Mouse (Mus musculus): Measurements from ENCODE around the gene Mical2. TPM values are rescaled to one million over a fixed set of nuclear protein-coding genes. Genes with fewer than 3 reads are reported as not detected.

Mical2 gene
- polyA plus RNA-seq, 1 experiment from 2014 or later, result 11.5 TPM

- peaks cover 23% of the 10 kb centered on the region for H3K4me1 ChIP-seq (ENCODE audit: control insufficient read depth, insufficient read depth, low read length)
- ATAC-seq (ENCODE audit: low read depth), result no peak
- DNase-seq (ENCODE audit: low spot score), result no peak
- H3K9ac ChIP-seq (ENCODE audit: low read depth, low read length), result no peak overlapping the region
- WGBS, result 78% methylated on average over 3 of the region's 3 CpGs
- H3K4me2 ChIP-seq (ENCODE audit: low read depth, low read length), result no peak overlapping the region
- no peaks in the 10 kb centered on the region for H3K27me3 ChIP-seq (replicated peaks; ENCODE audit: control insufficient read depth, insufficient read depth, low read length)
- no peak overlapping the region for H3K4me3 ChIP-seq (ENCODE audit: low read depth, low read length)
- no peaks in the 10 kb centered on the region for H3K9me3 ChIP-seq (ENCODE audit: control insufficient read depth, low read length)
- no peak overlapping the region for H3K27ac ChIP-seq (replicated peaks; ENCODE audit: low read depth, low read length)
- no peaks in the 10 kb centered on the region for H3K36me3 ChIP-seq (ENCODE audit: control insufficient read depth, insufficient read depth, low read length)
These were observed 46.0 kb downstream of the Mical2 start for GRCm38 (mm10) chr7:112271627-112272026.

GRCm38 (mm10) chr7:112272692-112273091, 47.0 kb downstream of the Mical2 start:
- H3K4me1 ChIP-seq (ENCODE audit: control insufficient read depth, insufficient read depth, low read length), result peaks cover 19% of the 10 kb centered on the region
- 41% methylated on average over 5 of the region's 5 CpGs for WGBS
- H3K36me3 ChIP-seq (ENCODE audit: control insufficient read depth, insufficient read depth, low read length), result no peaks in the 10 kb centered on the region
- DNase-seq (ENCODE audit: low spot score), result no peak
- H3K27me3 ChIP-seq (replicated peaks; ENCODE audit: control insufficient read depth, insufficient read depth, low read length), result no peaks in the 10 kb centered on the region
- H3K27ac ChIP-seq (replicated peaks; ENCODE audit: low read depth, low read length), result no peak overlapping the region
- H3K4me2 ChIP-seq (ENCODE audit: low read depth, low read length), result no peak overlapping the region
- H3K4me3 ChIP-seq (ENCODE audit: low read depth, low read length), result no peak overlapping the region
- no peaks in the 10 kb centered on the region for H3K9me3 ChIP-seq (ENCODE audit: control insufficient read depth, low read length)
- no peak for ATAC-seq (ENCODE audit: low read depth)
- no peak overlapping the region for H3K9ac ChIP-seq (ENCODE audit: low read depth, low read length)

- H3K9me3 ChIP-seq (ENCODE audit: control insufficient read depth, low read length), result no peaks in the 10 kb centered on the region
- no peak overlapping the region for H3K4me3 ChIP-seq (ENCODE audit: low read depth, low read length)
- H3K4me2 ChIP-seq (ENCODE audit: low read depth, low read length), result no peak overlapping the region
- no peak for DNase-seq (ENCODE audit: low spot score)
- H3K36me3 ChIP-seq (ENCODE audit: control insufficient read depth, insufficient read depth, low read length), result no peaks in the 10 kb centered on the region
- H3K9ac ChIP-seq (ENCODE audit: low read depth, low read length), result no peak overlapping the region
- no peaks in the 10 kb centered on the region for H3K27me3 ChIP-seq (replicated peaks; ENCODE audit: control insufficient read depth, insufficient read depth, low read length)
- 85% methylated on average over 6 of the region's 6 CpGs for WGBS
- ATAC-seq (ENCODE audit: low read depth), result no peak
- H3K27ac ChIP-seq (replicated peaks; ENCODE audit: low read depth, low read length), result peak overlapping the region; percentile 6; the same call in 1 of the 2 replicates
- peaks cover 18% of the 10 kb centered on the region for H3K4me1 ChIP-seq (ENCODE audit: control insufficient read depth, insufficient read depth, low read length)
These were observed 47.8 kb downstream of the Mical2 start for GRCm38 (mm10) chr7:112273451-112273850.

GRCm38 (mm10) chr7:112274611-112275010, 49.0 kb downstream of the Mical2 start:
- Histone ChIP-seq H3K4me2 (ENCODE audit: low read depth, low read length) (no peak overlapping the region), H3K36me3 (ENCODE audit: control insufficient read depth, insufficient read depth, low read length) (no peaks in the 10 kb centered on the region), H3K4me1 (ENCODE audit: control insufficient read depth, insufficient read depth, low read length) (peaks cover 17% of the 10 kb centered on the region), H3K27me3 (replicated peaks; ENCODE audit: control insufficient read depth, insufficient read depth, low read length) (no peaks in the 10 kb centered on the region), H3K4me3 (ENCODE audit: low read depth, low read length) (no peak overlapping the region), H3K9ac (ENCODE audit: low read depth, low read length) (no peak overlapping the region), H3K9me3 (ENCODE audit: control insufficient read depth, low read length) (no peaks in the 10 kb centered on the region), H3K27ac (replicated peaks; ENCODE audit: low read depth, low read length) (no peak overlapping the region)
- WGBS, result 33% methylated on average over 2 of the region's 2 CpGs
- DNase-seq (ENCODE audit: low spot score), result peak; percentile 60
- ATAC-seq (ENCODE audit: low read depth), result peak; percentile 73

GRCm38 (mm10) chr7:112275093-112275492, 49.4 kb downstream of the Mical2 start:
- DNase-seq (ENCODE audit: low spot score) (no peak), ATAC-seq (ENCODE audit: low read depth) (no peak)
- no peak overlapping the region for H3K4me3 ChIP-seq (ENCODE audit: low read depth, low read length)
- H3K4me2 ChIP-seq (ENCODE audit: low read depth, low read length), result no peak overlapping the region
- H3K27me3 ChIP-seq (replicated peaks; ENCODE audit: control insufficient read depth, insufficient read depth, low read length), result no peaks in the 10 kb centered on the region
- H3K9me3 ChIP-seq (ENCODE audit: control insufficient read depth, low read length), result no peaks in the 10 kb centered on the region
- H3K4me1 ChIP-seq (ENCODE audit: control insufficient read depth, insufficient read depth, low read length), result peaks cover 15% of the 10 kb centered on the region
- H3K9ac ChIP-seq (ENCODE audit: low read depth, low read length), result no peak overlapping the region
- H3K36me3 ChIP-seq (ENCODE audit: control insufficient read depth, insufficient read depth, low read length), result no peaks in the 10 kb centered on the region
- WGBS, result 66% methylated on average over 3 of the region's 3 CpGs
- no peak overlapping the region for H3K27ac ChIP-seq (replicated peaks; ENCODE audit: low read depth, low read length)

- DNase-seq (ENCODE audit: low spot score) (no peak), ATAC-seq (ENCODE audit: low read depth) (no peak)
- H3K27ac ChIP-seq (replicated peaks; ENCODE audit: low read depth, low read length), result no peak overlapping the region
- no peaks in the 10 kb centered on the region for H3K9me3 ChIP-seq (ENCODE audit: control insufficient read depth, low read length)
- peaks cover 11% of the 10 kb centered on the region for H3K4me1 ChIP-seq (ENCODE audit: control insufficient read depth, insufficient read depth, low read length)
- H3K36me3 ChIP-seq (ENCODE audit: control insufficient read depth, insufficient read depth, low read length), result no peaks in the 10 kb centered on the region
- H3K4me2 ChIP-seq (ENCODE audit: low read depth, low read length), result no peak overlapping the region
- no peaks in the 10 kb centered on the region for H3K27me3 ChIP-seq (replicated peaks; ENCODE audit: control insufficient read depth, insufficient read depth, low read length)
- H3K4me3 ChIP-seq (ENCODE audit: low read depth, low read length), result no peak overlapping the region
- H3K9ac ChIP-seq (ENCODE audit: low read depth, low read length), result no peak overlapping the region
- WGBS, result 57% methylated on average over 2 of the region's 2 CpGs
These were observed 50.2 kb downstream of the Mical2 start for GRCm38 (mm10) chr7:112275883-112276282.

GRCm38 (mm10) chr7:112276823-112277222, 51.2 kb downstream of the Mical2 start:
- H3K9me3 ChIP-seq (ENCODE audit: control insufficient read depth, low read length), result no peaks in the 10 kb centered on the region
- H3K27me3 ChIP-seq (replicated peaks; ENCODE audit: control insufficient read depth, insufficient read depth, low read length), result no peaks in the 10 kb centered on the region
- peaks cover 9% of the 10 kb centered on the region for H3K4me1 ChIP-seq (ENCODE audit: control insufficient read depth, insufficient read depth, low read length)
- DNase-seq (ENCODE audit: low spot score) (no peak), ATAC-seq (ENCODE audit: low read depth) (no peak)
- H3K27ac ChIP-seq (replicated peaks; ENCODE audit: low read depth, low read length), result no peak overlapping the region
- H3K36me3 ChIP-seq (ENCODE audit: control insufficient read depth, insufficient read depth, low read length), result no peaks in the 10 kb centered on the region
- no peak overlapping the region for H3K9ac ChIP-seq (ENCODE audit: low read depth, low read length)
- WGBS, result 83% methylated on average over 4 of the region's 4 CpGs
- no peak overlapping the region for H3K4me2 ChIP-seq (ENCODE audit: low read depth, low read length)
- no peak overlapping the region for H3K4me3 ChIP-seq (ENCODE audit: low read depth, low read length)

- Histone ChIP-seq H3K4me2 (ENCODE audit: low read depth, low read length) (no peak overlapping the region), H3K27ac (replicated peaks; ENCODE audit: low read depth, low read length) (no peak overlapping the region), H3K27me3 (replicated peaks; ENCODE audit: control insufficient read depth, insufficient read depth, low read length) (no peaks in the 10 kb centered on the region), H3K9me3 (ENCODE audit: control insufficient read depth, low read length) (no peaks in the 10 kb centered on the region), H3K36me3 (ENCODE audit: control insufficient read depth, insufficient read depth, low read length) (no peaks in the 10 kb centered on the region), H3K4me1 (ENCODE audit: control insufficient read depth, insufficient read depth, low read length) (no peaks in the 10 kb centered on the region), H3K4me3 (ENCODE audit: low read depth, low read length) (no peak overlapping the region), H3K9ac (ENCODE audit: low read depth, low read length) (no peak overlapping the region)
- 55% methylated on average over 4 of the region's 4 CpGs for WGBS
- DNase-seq (ENCODE audit: low spot score) (no peak), ATAC-seq (ENCODE audit: low read depth) (no peak)
These were observed 53.0 kb downstream of the Mical2 start for GRCm38 (mm10) chr7:112278648-112279047.

- H3K27me3 ChIP-seq (replicated peaks; ENCODE audit: control insufficient read depth, insufficient read depth, low read length), result no peaks in the 10 kb centered on the region
- 55% methylated on average over 3 of the region's 3 CpGs for WGBS
- no peak overlapping the region for H3K4me2 ChIP-seq (ENCODE audit: low read depth, low read length)
- DNase-seq (ENCODE audit: low spot score) (no peak), ATAC-seq (ENCODE audit: low read depth) (no peak)
- H3K36me3 ChIP-seq (ENCODE audit: control insufficient read depth, insufficient read depth, low read length), result no peaks in the 10 kb centered on the region
- no peak overlapping the region for H3K27ac ChIP-seq (replicated peaks; ENCODE audit: low read depth, low read length)
- no peak overlapping the region for H3K9ac ChIP-seq (ENCODE audit: low read depth, low read length)
- no peaks in the 10 kb centered on the region for H3K4me1 ChIP-seq (ENCODE audit: control insufficient read depth, insufficient read depth, low read length)
- no peak overlapping the region for H3K4me3 ChIP-seq (ENCODE audit: low read depth, low read length)
- H3K9me3 ChIP-seq (ENCODE audit: control insufficient read depth, low read length), result no peaks in the 10 kb centered on the region
These were observed 54.8 kb downstream of the Mical2 start for GRCm38 (mm10) chr7:112280474-112280873.

Measured in embryonic facial prominence, embryonic 14.5 days (tissue).